Mouse (Mus musculus) gastrocnemius, adult 2 months (tissue): ENCODE measurements around the gene Apobec2. TPM values are rescaled to one million over a fixed set of nuclear protein-coding genes. Genes with fewer than 3 reads are reported as not detected.

Source experiments
- DNase-seq: peaks from one replicate; pipeline ENCODE4 v3.0.0; 2022
- H3K27ac ChIP-seq: fragments of 200-600 bp; 2 replicates; pipeline ENCODE4 v1.8.1; 2022; ENCODE audit warnings: mild to moderate bottlenecking
- H3K4me3 ChIP-seq: fragments of 200-600 bp; 2 replicates; pipeline ENCODE4 v1.8.1; 2022; ENCODE audit warnings: mild to moderate bottlenecking, moderate library complexity
- CTCF ChIP-seq: fragments of 200-600 bp; IDR thresholded peaks from 2 replicates; pipeline ENCODE4 v1.8.1; 2022; ENCODE audit warnings: antibody characterized with exemption, mild to moderate bottlenecking, moderate library complexity
- intact Hi-C: fragments of 180-260 bp; cut with DNase I; formaldehyde crosslinking; loops from one replicate; pipeline ENCODE4 v1.15.1; 2025
- total RNA-seq, 2 experiments: library from RNA; stranded (reverse); gene quantifications; 2 replicates each; pipeline ENCODE4 v1.2.3; 2021

Gene Apobec2
- total RNA-seq, 2 experiments from 2014 or later, result 439 to 602 TPM

DNA sequence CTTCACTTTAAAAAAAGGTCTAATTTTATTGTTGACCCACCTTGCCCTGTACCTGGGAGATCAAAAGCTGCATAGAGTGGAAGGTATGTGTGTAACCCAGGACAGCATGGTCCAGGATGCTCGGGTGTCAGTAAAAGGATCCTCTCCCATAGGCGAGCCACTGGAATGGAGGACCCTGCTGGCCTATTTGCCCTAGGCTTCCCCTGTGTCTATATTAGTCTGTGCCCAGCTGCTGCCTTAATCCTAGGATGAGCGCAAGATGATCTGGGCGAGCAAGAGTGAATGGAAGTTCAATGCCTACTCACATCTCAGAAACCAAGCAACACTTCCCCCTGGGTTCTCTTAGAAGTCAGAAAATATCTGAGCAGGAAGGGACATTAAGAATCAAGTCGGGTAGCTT, 1.7 kb downstream of the Apobec2 start:
- no peak for TF ChIP-seq CTCF
- H3K27ac ChIP-seq, result peak overlapping the region; percentile 96
- DNase-seq, result peak; percentile 59
- intact Hi-C loops, result no loop called here
- H3K4me3 ChIP-seq, result peak overlapping the region; percentile 72

GRCm38 (mm10) chr17:48430394-48430793, 2.3 kb downstream of the Apobec2 start:
- DNase-seq, result peak; percentile 63
- TF ChIP-seq CTCF, result no peak
- Histone ChIP-seq H3K27ac (peak overlapping the region; percentile 96), H3K4me3 (peak overlapping the region; percentile 72)
- intact Hi-C loops, result no loop called here

DNA sequence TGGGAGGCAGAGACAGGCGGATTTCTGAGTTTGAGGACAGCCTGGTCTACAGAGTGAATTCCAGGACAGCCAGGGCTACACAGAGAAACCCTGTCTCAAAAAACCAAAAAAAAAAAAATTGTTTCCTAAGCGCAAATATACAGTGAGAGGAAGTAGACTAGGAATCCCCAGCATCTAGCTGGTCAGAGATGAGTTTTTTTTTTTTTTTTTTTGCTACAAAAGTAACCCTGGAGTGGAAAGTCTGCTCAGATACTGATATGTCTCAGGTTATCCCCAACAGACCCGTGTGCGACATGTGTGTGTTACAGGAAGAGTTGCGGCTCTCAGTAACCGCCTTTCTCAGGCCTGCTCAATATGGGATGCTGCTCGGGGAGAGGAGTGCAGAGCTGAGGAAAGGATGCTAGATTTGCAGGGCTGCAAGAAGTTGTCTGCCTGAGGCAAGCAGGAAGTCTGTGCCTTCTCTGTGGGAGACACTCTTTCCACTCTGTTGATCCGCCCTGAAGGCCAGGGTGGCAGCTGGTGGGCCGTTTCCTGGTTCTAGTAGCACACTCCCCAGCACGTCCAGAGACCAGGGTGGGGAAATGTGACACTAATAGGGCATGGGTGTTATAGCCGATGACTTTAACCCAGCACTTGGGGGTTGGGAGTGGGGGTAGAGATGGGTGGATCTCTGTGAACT, 4.7 kb downstream of the Apobec2 start:
- intact Hi-C loops, result no loop called here
- peak overlapping the region; percentile 72 for H3K4me3 ChIP-seq

GRCm38 (mm10) chr17:48426991-48427750, 5.6 kb downstream of the Apobec2 start:
- peak; percentile 83 for DNase-seq

More for the DNA sequence above, 4.7 kb downstream of the Apobec2 start:
- peak; percentile 39 for DNase-seq
- no peak for TF ChIP-seq CTCF
- peak overlapping the region; percentile 96 for H3K27ac ChIP-seq

DNA sequence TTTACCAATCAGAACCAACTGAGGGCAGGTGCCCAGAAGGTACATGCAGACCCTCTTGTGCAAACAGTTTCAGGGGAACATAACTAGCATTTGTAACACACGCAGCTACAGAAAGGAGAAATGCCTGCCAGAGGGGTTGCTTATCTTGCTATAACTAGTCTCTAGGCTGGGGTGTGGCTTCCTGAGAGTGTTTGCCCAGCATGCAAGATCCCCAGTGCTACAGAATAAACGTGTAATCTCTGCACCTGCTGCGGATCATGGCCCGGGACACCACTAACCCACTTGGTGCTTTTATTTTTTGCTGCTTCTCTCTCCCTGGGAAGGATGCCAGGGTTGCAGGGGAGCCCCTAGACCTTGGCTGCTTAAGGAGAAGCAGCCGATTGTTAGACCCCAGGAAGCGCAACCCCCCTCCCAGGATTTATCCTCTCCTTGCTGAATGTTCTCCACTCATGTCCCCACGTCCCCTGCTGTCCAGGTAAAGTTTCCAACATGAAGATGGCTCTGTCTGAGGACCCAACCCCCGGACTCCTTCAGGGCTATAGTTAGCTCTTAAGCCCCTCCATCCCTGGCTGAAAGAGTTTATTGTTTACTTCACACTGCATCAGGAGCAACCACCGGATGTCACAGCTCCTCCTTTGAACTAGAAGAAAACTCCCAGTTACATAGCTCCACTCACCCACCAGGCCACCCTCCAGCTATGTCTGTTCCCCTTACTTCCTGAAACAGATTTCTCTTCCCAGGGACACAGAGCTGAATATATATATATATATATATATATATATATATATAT, 6.7 kb downstream of the Apobec2 start:
- TF ChIP-seq CTCF, result no peak
- peak overlapping the region; percentile 96 for H3K27ac ChIP-seq
- intact Hi-C loops, result no loop called here
- peak; percentile 60 for DNase-seq
- peak overlapping the region; percentile 72 for H3K4me3 ChIP-seq

More at GRCm38 (mm10) chr17:48426991-48427750, 5.6 kb downstream of the Apobec2 start:
- H3K4me3 ChIP-seq, result peak overlapping the region; percentile 72
- intact Hi-C loops, result no loop called here
- no peak for TF ChIP-seq CTCF
- peak overlapping the region; percentile 96 for H3K27ac ChIP-seq

DNA sequence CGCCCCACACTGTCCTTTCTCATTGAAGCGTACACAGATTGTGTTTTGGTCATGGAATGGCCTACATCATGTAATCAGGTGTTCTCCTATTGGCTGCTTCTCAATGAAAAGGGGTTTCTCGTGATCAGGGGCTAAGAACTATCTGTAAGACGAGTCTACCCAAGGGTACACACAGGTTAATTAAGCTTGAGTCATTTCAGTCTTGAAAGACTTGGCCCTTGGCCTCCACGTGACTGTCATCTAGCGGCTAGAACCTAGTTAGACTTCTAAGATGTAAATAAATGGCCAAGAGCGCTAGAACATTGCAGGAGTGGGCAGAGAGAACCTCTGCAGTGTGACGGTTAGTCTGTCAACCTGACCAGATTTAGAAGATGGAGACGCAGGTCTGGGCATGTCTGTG, 8.5 kb downstream of the Apobec2 start:
- intact Hi-C loops, result no loop called here
- no peak for DNase-seq
- Histone ChIP-seq H3K4me3 (peak overlapping the region; percentile 25; the same call in 1 of the 2 replicates), H3K27ac (peak overlapping the region; percentile 96)
- TF ChIP-seq CTCF, result no peak

- intact Hi-C loops, result loop anchor here (5.0 kb wide), 1 partner anchor 183 kb away; no protein-coding TSS in a partner anchor
- Histone ChIP-seq H3K4me3 (no peak overlapping the region), H3K27ac (no peak overlapping the region)
- no peak for TF ChIP-seq CTCF
- no peak for DNase-seq
Observed at GRCm38 (mm10) chr17:48419571-48419970, 13.2 kb downstream of the Apobec2 start.

DNA sequence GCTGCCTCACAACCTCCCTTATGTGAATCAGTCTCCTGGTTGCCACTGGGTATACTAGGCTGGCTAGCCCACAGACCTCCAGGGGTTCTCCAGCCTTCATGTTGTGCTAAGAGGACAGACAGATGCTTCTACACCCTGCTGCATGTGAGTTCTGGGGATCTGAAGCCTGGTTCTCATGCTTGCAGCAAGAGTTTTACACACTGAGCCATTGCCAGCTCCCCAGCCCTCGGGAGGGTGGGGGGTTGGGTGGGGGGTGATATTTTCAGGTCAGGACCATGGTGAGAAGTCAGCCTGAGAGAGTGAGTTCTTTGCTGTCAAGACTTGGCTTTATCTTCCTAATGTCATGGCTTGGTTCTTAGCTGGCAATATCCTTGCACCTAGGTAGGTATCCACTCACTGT, 13.9 kb downstream of the Apobec2 start:
- peak overlapping the region; percentile 13; the same call in 1 of the 2 replicates for H3K27ac ChIP-seq
- no peak for DNase-seq
- intact Hi-C loops, result loop anchor here (5.0 kb wide), 1 partner anchor 184 kb away; no protein-coding TSS in a partner anchor
- TF ChIP-seq CTCF, result no peak
- H3K4me3 ChIP-seq, result no peak overlapping the region

GRCm38 (mm10) chr17:48418174-48418573, 14.6 kb downstream of the Apobec2 start:
- DNase-seq, result no peak
- intact Hi-C loops, result loop anchor here (5.0 kb wide), 1 partner anchor 184 kb away; no protein-coding TSS in a partner anchor
- peak overlapping the region; percentile 13; the same call in 1 of the 2 replicates for H3K27ac ChIP-seq
- no peak for TF ChIP-seq CTCF
- no peak overlapping the region for H3K4me3 ChIP-seq

GRCm38 (mm10) chr17:48417521-48417920, 15.2 kb downstream of the Apobec2 start:
- intact Hi-C loops, result loop anchor here (2.0 to 5.0 kb wide), 3 partner anchors 19 to 185 kb away; no protein-coding TSS in a partner anchor
- TF ChIP-seq CTCF, result no peak
- no peak overlapping the region for H3K27ac ChIP-seq

DNA sequence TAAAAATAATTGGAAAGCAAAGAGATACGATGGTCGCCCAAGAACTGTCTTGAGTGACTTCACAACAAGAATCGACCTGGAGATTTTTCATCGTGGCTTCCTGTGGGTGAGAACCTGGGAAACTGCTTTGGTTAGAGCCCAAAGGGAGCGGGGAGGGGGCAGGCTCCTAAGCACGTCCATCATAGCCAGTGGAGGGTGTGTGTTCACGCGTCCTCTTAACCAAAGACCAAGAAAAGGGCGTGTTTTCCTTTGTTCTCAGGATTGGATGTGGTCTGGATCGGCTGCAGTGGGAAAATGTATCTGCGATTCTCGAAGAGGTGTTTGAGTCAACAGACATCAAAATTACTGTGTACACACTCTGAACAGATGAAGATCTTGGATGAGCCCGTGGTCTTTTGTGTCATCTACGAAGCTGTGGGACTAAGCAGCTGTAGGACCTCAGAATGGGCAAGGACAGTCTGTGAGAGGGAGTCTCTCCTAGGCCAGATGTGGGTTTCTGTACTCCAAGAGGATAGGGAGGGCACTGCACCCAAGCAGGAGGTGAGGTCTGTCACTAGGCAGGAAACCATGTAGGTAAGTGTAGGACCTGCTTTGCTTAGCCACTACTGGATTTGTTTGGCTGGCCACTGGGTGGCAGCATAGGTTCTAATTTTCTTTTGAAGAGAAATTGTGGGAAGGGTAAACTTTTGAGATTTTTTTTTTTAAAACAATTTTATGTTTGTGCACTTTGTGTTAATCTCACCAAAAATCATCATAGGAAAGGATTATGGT, 16.1 kb downstream of the Apobec2 start:
- peak; percentile 59 for DNase-seq
- peak overlapping the region; percentile 44; the same call in 1 of the 2 replicates for H3K27ac ChIP-seq
- intact Hi-C loops, result loop anchor here (2.0 to 5.0 kb wide), 3 partner anchors 20 to 186 kb away; no protein-coding TSS in a partner anchor
- peak; percentile 74 for TF ChIP-seq CTCF
- H3K4me3 ChIP-seq, result no peak overlapping the region

More at GRCm38 (mm10) chr17:48417521-48417920, 15.2 kb downstream of the Apobec2 start:
- no peak for DNase-seq
- no peak overlapping the region for H3K4me3 ChIP-seq
